Mouse (Mus musculus) liver, embryonic 16.5 days (tissue): ENCODE data around the gene Adamts3. TPM values are rescaled to one million over a fixed set of nuclear protein-coding genes. Genes with fewer than 3 reads are reported as not detected.

ENCODE experiments used
- ATAC-seq: fragments of 200-750 bp; cut with Nextera tagmentation; 2 replicates; pipeline ENCODE4 v1.8.0; 2017; ENCODE audit warnings: low read depth, mild to moderate bottlenecking, moderate number of reproducible peaks, moderate library complexity
- H3K27ac ChIP-seq: fragments of 300-500 bp; sonication (generic); 2 replicates; pipeline ENCODE4 v1.5.1; 2014; ENCODE audit warnings: mild to moderate bottlenecking, low read length
- H3K27me3 ChIP-seq: fragments of 300-500 bp; sonication (generic); 2 replicates; pipeline ENCODE4 v1.6.1; 2014; ENCODE audit warnings: low read depth, low read length, mixed read lengths; ENCODE audit not compliant: control insufficient read depth, insufficient read depth
- H3K36me3 ChIP-seq: fragments of 300-500 bp; sonication (generic); 2 replicates; pipeline ENCODE4 v1.6.1; 2014; ENCODE audit warnings: mild to moderate bottlenecking; ENCODE audit not compliant: control insufficient read depth, insufficient read depth
- H3K4me1 ChIP-seq: fragments of 300-500 bp; sonication (generic); 2 replicates; pipeline ENCODE4 v1.6.1; 2014; ENCODE audit warnings: low read depth, low read length, mixed read lengths; ENCODE audit not compliant: control insufficient read depth
- H3K4me2 ChIP-seq: fragments of 300-500 bp; sonication (generic); 2 replicates; pipeline ENCODE4 v1.6.1; 2014; ENCODE audit warnings: low read depth, low read length, mixed read lengths
- H3K4me3 ChIP-seq: fragments of 300-500 bp; sonication (generic); 2 replicates; pipeline ENCODE4 v1.5.1; 2014; ENCODE audit warnings: low read depth, mild to moderate bottlenecking, low read length
- H3K9ac ChIP-seq: fragments of 300-500 bp; sonication (generic); 2 replicates; pipeline ENCODE4 v1.6.1; 2014; ENCODE audit warnings: low read depth, low read length
- H3K9me3 ChIP-seq: fragments of 300-500 bp; sonication (generic); replicated peaks from 2 replicates; pipeline ENCODE4 v1.6.1; 2016; ENCODE audit warnings: low read length; ENCODE audit not compliant: control insufficient read depth
- WGBS: fragments of 180-500 bp; shearing (Covaris S2); extraction: QIAGEN DNeasy Blood & Tissue Kit; methylation state at CpG from one replicate; pipeline ENCODE4 v1.1.7; 2014; ENCODE audit not compliant: insufficient replicate concordance; 5-methylcytosine and 5-hydroxymethylcytosine counted together
- polyA plus RNA-seq: library from polyadenylated mRNA; unstranded; fragments of >200 nt; fragmentation: Nextera tagmentation; extraction: Ambion mirVana; gene quantifications from 2 replicates; pipeline ENCODE4 v1.2.1, GENCODE M21; 2015

Gene Adamts3
- 0.55 and 0.75 TPM in 2 replicates for polyA plus RNA-seq

- peak within 1 kb of the TSS; percentile 95 for H3K4me2 ChIP-seq
- no peaks in the 10 kb centered on the region for H3K27me3 ChIP-seq
- under 1% methylated on average over 66 of the region's 78 CpGs for WGBS
- H3K27ac ChIP-seq: no peak within 1 kb of the TSS
- peak within 1 kb of the TSS; percentile 70 for H3K4me3 ChIP-seq
- peak within 1 kb of the TSS; percentile 62 for H3K9ac ChIP-seq
- no peaks in the 10 kb centered on the region for H3K36me3 ChIP-seq
- no peaks in the 10 kb centered on the region for H3K9me3 ChIP-seq
- H3K4me1 ChIP-seq: peaks cover 11% of the 10 kb centered on the region
- ATAC-seq: peak; percentile 63
These were observed at the start of gene Adamts3 for GRCm38 (mm10) chr5:89883051-89883907. Gene Adamts3, minus strand, starts transcription at chr5:89883334.

GRCm38 (mm10) chr5:89931511-89931910, 48.4 kb upstream of the Adamts3 start:
- Histone ChIP-seq H3K9ac (no peak overlapping the region), H3K36me3 (no peaks in the 10 kb centered on the region), H3K27me3 (no peaks in the 10 kb centered on the region), H3K4me1 (no peaks in the 10 kb centered on the region), H3K4me3 (no peak overlapping the region), H3K4me2 (no peak overlapping the region), H3K27ac (no peak overlapping the region), H3K9me3 (no peaks in the 10 kb centered on the region)
- WGBS: 24% methylated on average over 4 of the region's 4 CpGs
- no peak for ATAC-seq

GRCm38 (mm10) chr5:89912359-89912758, 29.2 kb upstream of the Adamts3 start:
- Histone ChIP-seq H3K4me2 (no peak overlapping the region), H3K36me3 (no peaks in the 10 kb centered on the region), H3K9me3 (no peaks in the 10 kb centered on the region), H3K4me3 (no peak overlapping the region), H3K27me3 (no peaks in the 10 kb centered on the region), H3K27ac (no peak overlapping the region), H3K9ac (no peak overlapping the region), H3K4me1 (no peaks in the 10 kb centered on the region)
- no peak for ATAC-seq

GRCm38 (mm10) chr5:89911950-89912349, 28.8 kb upstream of the Adamts3 start:
- WGBS: 61% methylated on average over 7 of the region's 7 CpGs
- H3K4me3 ChIP-seq: no peak overlapping the region
- no peak for ATAC-seq
- H3K36me3 ChIP-seq: no peaks in the 10 kb centered on the region
- no peak overlapping the region for H3K27ac ChIP-seq
- no peaks in the 10 kb centered on the region for H3K27me3 ChIP-seq
- no peaks in the 10 kb centered on the region for H3K9me3 ChIP-seq
- H3K4me2 ChIP-seq: no peak overlapping the region
- no peak overlapping the region for H3K9ac ChIP-seq
- no peaks in the 10 kb centered on the region for H3K4me1 ChIP-seq

- no peaks in the 10 kb centered on the region for H3K4me1 ChIP-seq
- H3K9me3 ChIP-seq: no peaks in the 10 kb centered on the region
- ATAC-seq: no peak
- H3K4me2 ChIP-seq: no peak overlapping the region
- H3K27me3 ChIP-seq: no peaks in the 10 kb centered on the region
- 64% methylated on average over 4 of the region's 4 CpGs for WGBS
- H3K36me3 ChIP-seq: no peaks in the 10 kb centered on the region
- no peak overlapping the region for H3K4me3 ChIP-seq
- no peak overlapping the region for H3K9ac ChIP-seq
- H3K27ac ChIP-seq: no peak overlapping the region
These were observed 28.4 kb upstream of the Adamts3 start for GRCm38 (mm10) chr5:89911508-89911907.

- H3K4me3 ChIP-seq: no peak overlapping the region
- no peaks in the 10 kb centered on the region for H3K9me3 ChIP-seq
- no peak overlapping the region for H3K27ac ChIP-seq
- H3K27me3 ChIP-seq: no peaks in the 10 kb centered on the region
- ATAC-seq: no peak
- H3K4me2 ChIP-seq: no peak overlapping the region
- no peak overlapping the region for H3K9ac ChIP-seq
- H3K36me3 ChIP-seq: no peaks in the 10 kb centered on the region
- no peaks in the 10 kb centered on the region for H3K4me1 ChIP-seq
- 71% methylated on average over 13 of the region's 13 CpGs for WGBS
These were observed 23.8 kb upstream of the Adamts3 start for GRCm38 (mm10) chr5:89906884-89907431.

- no peaks in the 10 kb centered on the region for H3K27me3 ChIP-seq
- H3K4me1 ChIP-seq: no peaks in the 10 kb centered on the region
- WGBS: 70% methylated on average over 5 of the region's 5 CpGs
- H3K4me2 ChIP-seq: no peak overlapping the region
- no peak overlapping the region for H3K9ac ChIP-seq
- ATAC-seq: no peak
- H3K36me3 ChIP-seq: no peaks in the 10 kb centered on the region
- no peak overlapping the region for H3K4me3 ChIP-seq
- H3K27ac ChIP-seq: no peak overlapping the region
- no peaks in the 10 kb centered on the region for H3K9me3 ChIP-seq
These were observed 17.9 kb upstream of the Adamts3 start for GRCm38 (mm10) chr5:89901026-89901425.

GRCm38 (mm10) chr5:89897495-89897894, 14.4 kb upstream of the Adamts3 start:
- Histone ChIP-seq H3K27me3 (no peaks in the 10 kb centered on the region), H3K36me3 (no peaks in the 10 kb centered on the region), H3K4me2 (no peak overlapping the region), H3K9me3 (no peaks in the 10 kb centered on the region), H3K9ac (no peak overlapping the region), H3K4me3 (no peak overlapping the region), H3K27ac (no peak overlapping the region), H3K4me1 (no peaks in the 10 kb centered on the region)
- whole genome bisulfite sequencing: 50% methylated on average over 9 of the region's 9 CpGs
- ATAC-seq: no peak

- 43% methylated on average over 7 of the region's 7 CpGs for WGBS
- Histone ChIP-seq H3K4me2 (no peak overlapping the region), H3K9ac (no peak overlapping the region), H3K9me3 (no peaks in the 10 kb centered on the region), H3K36me3 (no peaks in the 10 kb centered on the region), H3K27ac (no peak overlapping the region), H3K4me1 (no peaks in the 10 kb centered on the region), H3K27me3 (no peaks in the 10 kb centered on the region), H3K4me3 (no peak overlapping the region)
- ATAC-seq: no peak
These were observed 12.4 kb upstream of the Adamts3 start for GRCm38 (mm10) chr5:89895520-89895919.
